Mouse (Mus musculus): ENCODE measurements at regions not wholly inside any gene's neighbourhood (a gene's known extent, or its start where the extent isn't known, plus 50 kb on each side); places are given as distances from the start of the nearest gene placed in this dataset.

DNA sequence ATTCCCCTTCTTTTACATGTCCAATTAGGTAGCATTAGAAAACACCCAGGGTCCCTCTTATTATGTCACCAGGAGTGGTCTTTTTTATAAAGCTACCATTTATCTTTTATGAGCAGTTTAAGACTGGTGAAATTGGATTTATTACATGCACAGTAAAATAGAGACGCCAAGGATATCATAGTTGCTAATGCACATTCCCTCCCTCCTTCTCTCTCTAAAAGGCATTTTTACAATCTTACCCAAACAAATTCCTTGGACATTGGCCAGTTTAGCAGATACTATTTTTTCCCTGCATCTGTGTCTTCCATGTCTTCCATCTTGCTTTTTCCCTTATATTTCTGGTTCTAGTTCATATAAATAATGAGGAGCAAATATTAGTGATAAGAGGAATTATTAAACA, 186.7 kb upstream of the Robo2 start:
- DNase-seq (ENCODE audit: low spot score in 2 of 2), result no peak

DNA sequence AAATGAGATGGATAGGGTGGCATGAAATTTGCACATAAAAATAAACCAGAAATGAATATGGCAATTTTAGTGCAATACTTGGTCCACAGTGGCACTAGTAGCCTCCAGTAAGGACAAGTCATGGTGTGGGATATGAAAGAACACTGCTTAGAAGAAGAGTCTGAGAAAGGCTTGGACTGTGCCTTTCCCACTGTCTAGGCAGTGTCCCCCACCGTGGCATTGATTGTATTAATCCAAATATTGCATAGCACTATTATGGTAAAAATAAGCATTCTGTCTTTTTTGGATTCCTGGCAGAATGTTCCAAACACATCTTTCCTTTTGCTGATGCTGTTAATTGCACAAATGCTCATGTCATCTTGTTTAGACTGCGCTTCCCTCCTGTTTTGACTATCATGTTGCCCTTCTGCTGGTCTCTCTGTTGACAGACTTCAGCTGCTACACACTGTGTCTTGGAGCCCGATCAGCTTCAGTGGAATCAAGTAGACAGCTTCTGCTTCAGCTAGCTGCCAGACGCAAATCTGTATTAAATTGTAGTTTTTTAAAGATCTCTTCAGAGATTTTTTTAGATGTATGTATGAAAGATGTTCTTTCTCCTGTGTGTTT, 186.2 kb upstream of the Robo2 start:
- DNase-seq (ENCODE audit: low spot score in 2 of 2), result no peak

DNA sequence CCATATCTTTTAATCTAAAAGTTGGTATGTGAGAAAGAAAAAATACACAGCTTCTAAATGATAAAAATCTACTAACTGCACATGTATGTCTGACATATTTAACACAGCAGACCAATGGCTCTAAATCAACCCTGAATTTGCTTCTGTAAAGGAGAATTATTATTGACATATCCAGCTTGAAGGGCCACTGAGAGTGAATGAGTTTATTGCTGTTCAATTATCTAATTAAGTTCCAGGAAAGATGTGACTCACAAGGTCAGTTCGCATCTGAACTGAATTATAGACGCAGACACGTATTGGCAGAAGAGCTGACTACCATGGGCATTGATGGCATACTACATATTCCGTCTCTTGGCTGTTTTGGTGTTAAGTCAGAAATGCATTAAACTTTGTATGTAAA, 180.3 kb upstream of the Robo2 start:
- no peak for DNase-seq (ENCODE audit: low spot score in 2 of 2)

DNA sequence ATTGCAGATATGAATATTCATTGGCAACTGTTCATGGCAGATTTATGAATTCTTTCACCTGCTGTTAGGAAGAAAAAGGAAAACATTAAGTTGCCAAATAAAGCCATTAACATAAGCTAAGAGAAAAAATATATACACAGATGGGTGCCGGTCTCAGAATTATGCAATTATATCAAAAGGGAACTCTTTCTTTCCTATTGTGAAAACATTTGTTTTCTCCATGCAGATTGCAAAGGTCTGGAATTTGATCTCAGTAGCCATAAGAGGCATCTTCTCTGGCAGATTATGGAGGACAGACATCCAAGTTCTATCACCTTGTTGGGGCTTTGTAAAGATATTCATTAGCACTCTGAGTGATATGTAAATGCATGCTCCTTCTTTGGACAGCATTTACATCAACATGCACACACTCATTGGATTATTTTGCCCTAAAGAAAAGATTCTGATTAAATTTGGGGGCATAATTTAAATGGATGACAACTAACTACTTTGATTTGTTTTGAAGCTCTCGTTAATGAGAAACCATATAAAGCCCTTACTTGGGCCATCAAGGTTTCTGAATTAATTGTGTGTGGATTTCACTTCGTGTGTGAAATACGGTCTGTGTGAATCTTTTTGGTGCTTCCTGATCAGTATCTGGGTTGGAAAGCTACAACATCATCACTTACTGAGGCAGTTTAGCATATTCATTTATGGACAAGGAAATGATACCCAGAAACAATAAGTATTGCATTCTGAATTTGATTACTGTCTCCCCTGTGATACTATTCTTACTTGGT, 171.2 kb upstream of the Robo2 start:
- DNase-seq (ENCODE audit: low spot score in 2 of 2), result no peak

DNA sequence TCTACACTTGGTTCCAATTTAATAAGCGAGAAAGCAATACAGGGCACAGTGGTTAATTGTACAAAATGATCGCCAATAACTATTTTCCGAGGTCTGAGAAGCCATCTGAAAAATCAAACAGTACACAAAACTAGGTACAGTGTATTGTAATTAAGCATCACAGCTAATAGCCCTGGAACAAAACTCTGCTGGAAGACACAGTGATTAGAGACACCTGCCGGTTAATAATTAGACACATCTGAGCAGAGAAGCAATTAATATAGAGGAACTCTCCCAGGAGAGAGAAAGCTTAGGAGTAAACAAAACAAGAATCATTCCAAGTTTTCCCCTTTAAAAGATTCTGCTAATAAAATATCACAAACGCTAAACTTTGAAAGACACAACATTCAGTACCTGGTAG, 136.7 kb upstream of the Robo2 start:
- no peak for DNase-seq (ENCODE audit: low spot score in 2 of 2)

GRCm38 (mm10) chr16:74530531-74530930, 118.9 kb upstream of the Robo2 start:
- no peak for DNase-seq (ENCODE audit: low spot score in 2 of 2)

DNA sequence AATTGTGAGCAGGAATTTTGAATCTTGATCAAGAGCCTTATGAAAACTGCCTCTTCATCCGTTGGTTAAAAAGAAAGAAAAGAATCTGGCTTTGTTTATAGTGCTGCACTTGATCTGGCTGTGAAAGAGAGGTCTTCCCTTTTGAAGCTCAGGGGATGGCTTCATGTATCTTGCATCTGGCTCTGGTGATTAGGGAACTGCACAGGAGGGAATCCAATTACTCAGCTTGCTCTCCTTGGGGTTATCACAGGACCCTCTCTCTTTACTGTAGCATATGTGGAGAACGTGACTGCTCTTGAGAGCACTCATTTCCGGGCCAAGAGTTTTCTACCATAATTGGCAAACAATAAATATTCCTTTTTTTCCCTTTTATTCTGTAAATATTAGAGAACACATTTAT, 116.6 kb upstream of the Robo2 start:
- no peak for DNase-seq (ENCODE audit: low spot score in 2 of 2)

DNA sequence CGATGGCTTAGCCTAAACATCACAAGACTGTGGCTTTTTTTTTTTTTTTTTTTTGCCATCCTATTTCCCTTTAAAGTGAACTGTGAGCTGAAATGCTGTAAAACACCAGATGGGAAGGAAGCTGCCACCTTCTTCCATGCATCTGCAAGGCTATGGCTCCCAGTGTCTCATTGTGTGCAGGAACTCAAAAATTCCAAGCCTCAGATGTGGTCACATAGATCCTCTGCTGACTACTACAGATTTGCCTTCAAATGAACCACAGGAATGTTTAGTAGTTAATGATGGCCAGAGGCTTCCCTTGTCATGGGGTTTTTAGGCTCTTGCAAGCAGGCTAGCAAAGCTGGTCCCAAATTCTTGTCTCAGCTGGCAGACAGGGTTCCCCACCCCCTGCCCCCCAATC, 114.9 kb upstream of the Robo2 start:
- no peak for DNase-seq (ENCODE audit: low spot score in 2 of 2)

GRCm38 (mm10) chr16:74520501-74520900, 108.9 kb upstream of the Robo2 start:
- DNase-seq (ENCODE audit: low spot score in 2 of 2), result no peak

DNA sequence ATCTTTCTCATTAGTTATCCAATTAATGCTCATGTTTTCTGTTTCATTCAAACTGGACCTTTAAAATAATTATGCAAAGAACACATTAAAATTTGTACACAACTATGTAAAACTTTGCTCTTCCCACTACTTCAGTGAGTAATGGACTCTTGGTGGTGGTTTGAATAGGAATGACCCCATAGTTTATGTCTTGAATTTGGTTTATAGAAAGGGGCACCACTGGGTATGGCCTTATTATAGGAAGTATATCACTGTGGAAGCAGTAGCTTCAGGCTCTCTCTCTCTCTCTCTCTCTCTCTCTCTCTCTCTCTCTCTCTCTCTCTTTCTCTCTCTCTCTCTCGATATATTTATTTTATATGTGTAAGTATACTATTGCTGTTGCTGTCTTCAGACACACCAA, 106.3 kb upstream of the Robo2 start:
- DNase-seq (ENCODE audit: low spot score in 2 of 2), result no peak

DNA sequence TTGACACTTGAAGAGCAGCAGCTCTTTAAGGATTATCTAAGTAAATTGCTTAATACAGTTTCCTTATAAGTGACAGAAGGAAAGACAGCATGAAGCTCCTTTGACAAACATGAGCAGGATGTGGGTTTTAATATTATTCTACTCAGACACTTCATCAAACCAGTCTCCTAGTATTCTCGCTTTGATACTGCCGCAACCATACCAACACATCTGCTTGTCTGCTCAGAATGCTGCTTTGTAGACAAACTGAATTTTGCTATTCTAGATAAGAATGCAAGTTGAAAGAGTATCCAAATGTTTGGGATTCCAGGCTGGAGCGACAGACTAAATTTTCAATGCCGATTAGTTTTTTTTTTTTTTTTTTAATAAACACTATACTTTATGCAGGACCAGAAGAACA, 105.7 kb upstream of the Robo2 start:
- no peak for DNase-seq (ENCODE audit: low spot score in 2 of 2)

GRCm38 (mm10) chr16:74514481-74514880, 102.9 kb upstream of the Robo2 start:
- DNase-seq (ENCODE audit: low spot score in 2 of 2), result no peak

DNA sequence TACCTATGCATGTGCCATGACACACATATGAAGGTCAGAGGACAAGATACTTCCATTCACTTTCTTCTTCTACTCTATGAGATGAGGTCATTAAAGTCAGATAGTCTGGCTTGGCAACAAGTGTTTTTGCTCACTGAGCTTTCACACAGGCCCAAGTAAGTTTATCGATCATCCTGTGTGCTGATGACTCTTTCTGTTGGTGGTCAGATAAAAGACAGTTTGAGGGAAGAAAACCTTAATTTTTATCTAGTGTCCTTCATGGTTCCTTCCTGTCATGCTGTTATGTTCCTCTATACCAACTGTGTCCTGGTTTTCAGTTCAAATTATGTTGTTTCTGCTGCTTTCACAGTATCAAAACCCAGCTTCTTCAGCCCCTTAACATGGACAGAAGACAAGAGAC, 98.8 kb upstream of the Robo2 start:
- DNase-seq (ENCODE audit: low spot score in 2 of 2), result no peak

- DNase-seq (ENCODE audit: low spot score in 2 of 2), result no peak
Observed at GRCm38 (mm10) chr16:74509489-74509888, 97.9 kb upstream of the Robo2 start.

- no peak for DNase-seq (ENCODE audit: low spot score in 2 of 2)
Observed at GRCm38 (mm10) chr16:74506719-74507118, 95.1 kb upstream of the Robo2 start.

GRCm38 (mm10) chr16:74506173-74506709, 94.6 kb upstream of the Robo2 start:
- DNase-seq (ENCODE audit: low spot score in 2 of 2), result no peak

DNA sequence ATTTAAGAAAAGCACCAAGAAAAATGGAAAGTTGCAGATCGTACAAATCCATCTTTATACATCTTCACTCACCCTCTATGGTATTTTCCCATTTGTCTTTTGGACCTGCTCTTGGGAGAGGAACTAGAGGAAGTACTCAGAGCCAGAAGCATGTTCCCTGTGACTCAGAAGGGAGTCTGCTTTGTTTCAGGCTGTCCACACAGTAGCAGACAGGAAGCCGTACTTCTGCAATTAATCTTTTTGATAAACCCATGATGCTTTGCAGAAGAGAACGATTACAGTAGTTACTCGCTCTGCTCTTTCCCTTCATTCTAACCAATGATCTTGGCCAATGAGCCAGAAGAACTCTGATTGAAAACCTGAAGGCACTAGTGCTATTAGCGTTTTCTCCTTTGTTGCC, 92.8 kb upstream of the Robo2 start:
- DNase-seq (ENCODE audit: low spot score in 2 of 2), result no peak

DNA sequence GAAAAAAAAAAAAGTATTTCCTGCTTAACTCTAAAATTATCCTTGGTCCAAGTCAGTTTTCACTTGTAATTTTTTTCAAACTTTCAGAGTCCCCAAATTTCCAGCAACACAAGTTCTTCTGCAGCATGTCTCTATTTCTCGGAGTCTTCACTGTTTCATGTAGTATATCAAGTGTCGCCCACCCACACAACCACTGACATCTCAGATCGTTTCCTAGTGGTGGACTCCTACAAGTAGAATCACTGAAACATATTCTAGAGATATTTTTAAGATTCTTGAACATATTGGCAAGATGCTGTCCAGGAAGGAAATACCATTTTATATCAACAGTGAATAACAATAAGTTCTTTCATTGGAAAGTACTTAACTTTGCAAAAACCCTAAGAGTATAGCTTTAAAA, 89.1 kb upstream of the Robo2 start:
- no peak for DNase-seq (ENCODE audit: low spot score in 2 of 2)

GRCm38 (mm10) chr16:74467745-74468420, 56.3 kb upstream of the Robo2 start:
- DNase-seq (ENCODE audit: low spot score in 2 of 2), result no peak

DNA sequence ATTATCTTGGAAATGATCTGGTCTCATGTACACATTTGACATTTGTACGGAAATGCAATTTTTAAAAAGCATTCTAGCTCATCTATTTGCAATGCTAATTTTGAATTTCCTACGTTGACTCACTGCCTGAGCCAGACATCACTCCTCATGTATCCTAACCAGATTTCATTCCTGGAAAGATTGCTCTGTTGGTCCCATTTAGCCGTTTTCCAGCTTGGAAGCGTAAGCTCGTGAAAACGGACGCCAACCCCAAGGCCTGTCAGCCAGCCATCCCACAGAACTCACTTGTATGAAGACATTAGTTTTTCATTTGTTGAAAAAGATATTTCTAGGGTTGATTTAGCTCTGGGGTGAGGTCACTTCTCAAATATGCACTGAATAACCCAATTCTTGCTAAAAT, 55.5 kb upstream of the Robo2 start:
- DNase-seq (ENCODE audit: low spot score in 2 of 2), result no peak

DNA sequence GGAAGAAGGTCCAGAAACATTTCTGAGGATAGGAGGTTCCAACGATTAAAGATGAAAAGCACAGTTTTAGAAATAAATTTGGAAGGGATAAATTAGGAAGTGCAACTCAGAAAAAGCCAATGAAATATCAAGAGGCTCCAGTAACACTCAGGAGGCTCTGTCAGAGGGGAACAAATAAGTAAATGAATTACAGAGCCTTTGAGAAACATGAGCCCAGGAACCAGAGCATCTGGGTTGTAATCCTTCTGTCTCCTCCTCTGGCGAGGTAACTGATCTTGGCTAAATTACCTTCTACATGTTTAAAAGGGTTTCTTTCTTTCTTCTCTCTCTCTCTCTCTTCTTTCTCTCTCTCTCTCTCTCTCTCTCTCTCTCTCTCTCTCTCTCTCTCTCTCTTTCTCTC, 53.2 kb upstream of the Robo2 start:
- no peak for DNase-seq (ENCODE audit: low spot score in 2 of 2)

DNA sequence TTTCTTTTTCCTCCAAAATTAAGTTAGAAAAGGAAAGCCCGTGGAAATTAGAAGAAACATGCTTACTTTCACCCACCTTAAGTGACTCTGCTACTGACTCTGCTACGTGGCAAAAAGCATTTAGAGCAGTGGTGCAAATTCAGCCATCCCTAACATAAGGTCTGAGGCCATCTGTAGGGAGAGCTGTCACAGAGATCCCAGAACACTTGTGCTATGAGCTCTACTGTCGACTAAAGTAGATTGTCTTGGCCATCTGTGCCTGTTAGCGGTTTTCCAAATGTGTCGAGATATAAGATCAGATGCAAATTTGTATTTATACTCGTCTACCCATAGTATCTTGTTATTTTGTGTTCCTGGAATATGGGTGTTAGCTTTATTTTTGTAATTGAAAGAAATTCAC, 52.7 kb upstream of the Robo2 start:
- no peak for DNase-seq (ENCODE audit: low spot score in 2 of 2)

GRCm38 (mm10) chr16:74462436-74462835, 50.8 kb upstream of the Robo2 start:
- DNase-seq (ENCODE audit: low spot score in 2 of 2), result no peak
